Mouse (Mus musculus): ENCODE results near the gene Ints1.

- TF ChIP-seq GATA1 (IDR thresholded peaks at IDR 0.05; ENCODE audit: low read length) (peak; percentile 96), TAL1 (IDR thresholded peaks at IDR 0.05; ENCODE audit: low read length) (peak; percentile 84)
Measured at GRCm38 (mm10) chr5:139804107-139804551, 28.7 kb upstream of the Ints1 start.

Measured in erythroblast, embryonic 14.5 days (primary cell).